ENCODE assay signal across 9 mouse cellular contexts in the genomic region with DNA sequence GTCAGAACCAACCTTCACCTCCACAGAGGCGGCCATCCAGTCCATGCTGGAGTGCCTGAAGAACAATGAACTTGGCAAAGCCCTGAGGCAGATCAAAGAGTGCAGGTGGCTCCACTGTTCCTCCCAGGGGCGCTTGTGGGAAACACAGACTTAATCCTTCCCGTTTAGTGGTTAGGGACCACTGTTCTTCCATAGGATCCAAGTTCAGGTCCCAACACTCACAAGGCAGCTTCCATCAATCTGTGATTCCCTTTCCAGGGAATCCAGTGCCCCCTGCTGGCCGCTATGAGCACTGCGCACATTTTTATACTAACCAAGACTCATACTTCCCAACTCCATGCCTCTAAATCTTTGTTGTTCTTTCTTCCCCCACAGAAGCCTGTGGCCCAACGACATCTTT. TPM values are rescaled to one million over a fixed set of nuclear protein-coding genes. Genes with fewer than 3 reads are reported as not detected.
DNase-seq lines count a peak whose midpoint lies in the region; ATAC-seq and TF ChIP-seq lines count a peak whose summit lies in the region.
"Had no signal": no experiment of that assay in that cellular context is flagged by ENCODE, and none has a peak within 500 bp of the region (broad histone marks: within the 10 kb centered on the region; RNA-seq: fewer than 3 reads in every experiment).

No protein-coding gene starts in this region.

- no peaks in the 10 kb centered on the region for H3K27me3 ChIP-seq in kidney, postnatal 0 days (ENCODE audit: insufficient read depth, low read length)
- H3K27me3 ChIP-seq in kidney, embryonic 16.5 days (ENCODE audit: insufficient read depth, low read length) = no peaks in the 10 kb centered on the region
- no peaks in the 10 kb centered on the region for H3K27me3 ChIP-seq in E14TG2a.4 (ENCODE audit: insufficient read depth, low read length)
- H3K27me3 ChIP-seq in limb, embryonic 10.5 days (ENCODE audit: low read depth, poor library complexity, severe bottlenecking) = no peaks in the 10 kb centered on the region
- no peaks in the 10 kb centered on the region for H3K27me3 ChIP-seq in spleen, adult 2 months (ENCODE audit: control insufficient read depth, insufficient read depth, low read length)
- H3K27me3 ChIP-seq: liver, embryonic 15.5 days had no signal

- peak; percentile 34 for DNase-seq in kidney, postnatal 0 days (ENCODE audit: low spot score)
- peak; percentile 14 for DNase-seq in adrenal gland, adult 8-10 months
- DNase-seq in embryo, embryonic 11 days = peak; percentile 55
- DNase-seq in limb, embryonic 10.5 days (ENCODE audit: low spot score) = peak; percentile 40
- DNase-seq in spleen, adult 2 months (ENCODE audit: low read depth in 1 of 2, low spot score in 2 of 2) = peak in 1 of 2 experiments; percentile 29
- DNase-seq in layer of hippocampus, postnatal 36 days = no peak

- ATAC-seq in kidney, postnatal 0 days (replicated peaks; ENCODE audit: low FRiP score, low read depth) = no peak
- ATAC-seq in kidney, embryonic 16.5 days (ENCODE audit: low FRiP score, low TSS enrichment) = no peak

- no peak overlapping the region for H3K4me2 ChIP-seq in kidney, postnatal 0 days (ENCODE audit: low read length)
- H3K4me2 ChIP-seq in kidney, embryonic 16.5 days (replicated peaks; ENCODE audit: low read depth, low read length) = no peak overlapping the region
- H3K4me2 ChIP-seq: liver, embryonic 15.5 days had no signal

- H3K4me1 ChIP-seq in kidney, postnatal 0 days (replicated peaks; ENCODE audit: insufficient read depth, low read length) = no peaks in the 10 kb centered on the region
- H3K4me1 ChIP-seq in kidney, embryonic 16.5 days (ENCODE audit: insufficient read depth, low read length) = no peaks in the 10 kb centered on the region
- peaks cover 8% of the 10 kb centered on the region for H3K4me1 ChIP-seq in E14TG2a.4 (replicated peaks; ENCODE audit: low read depth, low read length)
- H3K4me1 ChIP-seq in limb, embryonic 10.5 days = no peaks in the 10 kb centered on the region
- no peaks in the 10 kb centered on the region for H3K4me1 ChIP-seq in spleen, adult 2 months (ENCODE audit: control insufficient read depth, insufficient read depth, insufficient read length)
- H3K4me1 ChIP-seq: liver, embryonic 15.5 days had no signal

- TF ChIP-seq POLR2A in spleen, adult 2 months (IDR thresholded peaks at IDR 0.05; ENCODE audit: low read depth, low read length) = no peak

- H3K9me3 ChIP-seq in kidney, postnatal 0 days (replicated peaks; ENCODE audit: low read length) = no peaks in the 10 kb centered on the region
- H3K9me3 ChIP-seq in kidney, embryonic 16.5 days (ENCODE audit: low read length) = no peaks in the 10 kb centered on the region
- no peaks in the 10 kb centered on the region for H3K9me3 ChIP-seq in E14TG2a.4 (ENCODE audit: low read length)
- H3K9me3 ChIP-seq in limb, embryonic 10.5 days (replicated peaks) = no peaks in the 10 kb centered on the region
- H3K9me3 ChIP-seq: liver, embryonic 15.5 days had no signal

- H3K4me3 ChIP-seq in kidney, postnatal 0 days (replicated peaks; ENCODE audit: low read depth, low read length) = no peak overlapping the region
- no peak overlapping the region for H3K4me3 ChIP-seq in kidney, embryonic 16.5 days (ENCODE audit: low read length)
- H3K4me3 ChIP-seq in E14TG2a.4 (replicated peaks; ENCODE audit: low read length) = 0 out of 2 replicates have a peak overlapping the region, but pooled peaks have one; percentile 29
- no peak overlapping the region for H3K4me3 ChIP-seq in limb, embryonic 10.5 days
- no peak overlapping the region for H3K4me3 ChIP-seq in spleen, adult 2 months (ENCODE audit: extremely low read depth, insufficient read depth, insufficient read length)
- H3K4me3 ChIP-seq: liver, embryonic 15.5 days had no signal

- no peak overlapping the region for H3K9ac ChIP-seq in kidney, postnatal 0 days (ENCODE audit: low read depth, low read length)
- H3K9ac ChIP-seq in kidney, embryonic 16.5 days (replicated peaks; ENCODE audit: low read length) = no peak overlapping the region
- H3K9ac ChIP-seq: liver, embryonic 15.5 days had no signal

- 0 out of 2 replicates have a peak, but pooled peaks cover 9% of the 10 kb centered on the region for H3K36me3 ChIP-seq in kidney, postnatal 0 days (ENCODE audit: insufficient read depth, low read length)
- H3K36me3 ChIP-seq in kidney, embryonic 16.5 days (ENCODE audit: insufficient read depth, low read length) = peaks cover 5% of the 10 kb centered on the region; the same call in 1 of the 2 replicates
- H3K36me3 ChIP-seq in E14TG2a.4 (ENCODE audit: insufficient read depth, low read length) = peaks cover 7% of the 10 kb centered on the region
- no peaks in the 10 kb centered on the region for H3K36me3 ChIP-seq in limb, embryonic 10.5 days
- H3K36me3 ChIP-seq in spleen, adult 2 months (ENCODE audit: control insufficient read depth, insufficient read depth, low read length) = peaks cover 6% of the 10 kb centered on the region
- H3K36me3 ChIP-seq: liver, embryonic 15.5 days had no signal

- no peak overlapping the region for H3K27ac ChIP-seq in kidney, postnatal 0 days
- no peak overlapping the region for H3K27ac ChIP-seq in kidney, embryonic 16.5 days (ENCODE audit: low read length)
- H3K27ac ChIP-seq in limb, embryonic 10.5 days = no peak overlapping the region
- no peak overlapping the region for H3K27ac ChIP-seq in spleen, adult 2 months (ENCODE audit: insufficient read depth, low read length)
- H3K27ac ChIP-seq: liver, embryonic 15.5 days had no signal

- TF ChIP-seq CTCF in kidney, postnatal 0 days (IDR thresholded peaks at IDR 0.05; ENCODE audit: low read depth) = peak; percentile 71
- TF ChIP-seq CTCF in E14TG2a.4 (conservative IDR thresholded peaks at IDR 0.05; ENCODE audit: low read length) = peak; percentile 95
- peak; percentile 66; the same call in 1 of the 2 replicates for TF ChIP-seq CTCF in spleen, adult 2 months (IDR thresholded peaks at IDR 0.05; ENCODE audit: extremely low read depth, insufficient read depth, insufficient read length, insufficient replicate concordance)

- 54% methylated on average over 6 of the region's 6 CpGs for WGBS in kidney, postnatal 0 days
- 53% methylated on average over 6 of the region's 6 CpGs for WGBS in kidney, embryonic 16.5 days
- WGBS in limb, embryonic 10.5 days = 45% methylated on average over 6 of the region's 6 CpGs
- WGBS in spleen, adult 2 months = 66% methylated on average over 6 of the region's 6 CpGs

RNA-seq across cellular contexts. Expression of a gene that starts 22.2 kb away (rescaled TPM):
- not detected in 2 replicates for polyA plus RNA-seq in kidney, postnatal 0 days (2015; fragmentation: Nextera tagmentation; extraction: Ambion mirVana)
- not detected in 2 replicates for polyA plus RNA-seq in kidney, embryonic 16.5 days (2015; fragmentation: Nextera tagmentation; extraction: Ambion mirVana)
- not detected for total RNA-seq in adrenal gland, adult 8-10 months (2022)
- polyA plus RNA-seq in limb, embryonic 10.5 days (2016; fragmentation: Nextera tagmentation; extraction: Ambion mirVana) = not detected in 2 replicates
- not detected in 2 replicates for polyA plus RNA-seq in spleen, adult 2 months (2012; rRNA removed)
- not detected for total RNA-seq in layer of hippocampus, postnatal 36 days (2021)
- polyA plus RNA-seq: liver, embryonic 15.5 days had no signal

RNA-seq across cellular contexts. Expression of a gene that starts 26.6 kb away (rescaled TPM):
- polyA plus RNA-seq in kidney, postnatal 0 days (2015; fragmentation: Nextera tagmentation; extraction: Ambion mirVana) = 12.7 and 13.6 TPM in 2 replicates
- polyA plus RNA-seq in kidney, embryonic 16.5 days (2015; fragmentation: Nextera tagmentation; extraction: Ambion mirVana) = 22.3 and 24.6 TPM in 2 replicates
- 10 to 100 TPM in 1 of 4 experiments, 1 to 10 TPM in 3; 3.7 to 10.3 (median 8.1) TPM for total RNA-seq in adrenal gland, adult 8-10 months (2022)
- polyA plus RNA-seq in limb, embryonic 10.5 days (2016; fragmentation: Nextera tagmentation; extraction: Ambion mirVana) = 38.7 and 46.6 TPM in 2 replicates
- polyA plus RNA-seq in spleen, adult 2 months (2012; rRNA removed) = 3.1 and 3.8 TPM in 2 replicates
- 1 to 10 TPM; 4.3 to 5.3 TPM for total RNA-seq in layer of hippocampus, postnatal 36 days (2021)

Comparison
In these comparisons a context has a peak if more than half of its experiments do, and no peak if none do; other contexts are left out.
1. DNase-seq: peak in kidney, postnatal 0 days (single experiment), adrenal gland, adult 8-10 months (single experiment), embryo, embryonic 11 days (single experiment) and limb, embryonic 10.5 days (single experiment); none in layer of hippocampus, postnatal 36 days (0 of 2).
2. Peak in every context shown above with its lines, with median percentiles within 50 percentile points of each other: CTCF ChIP-seq.